8 mouse cellular contexts compared by ENCODE assay signal in the genomic region with DNA sequence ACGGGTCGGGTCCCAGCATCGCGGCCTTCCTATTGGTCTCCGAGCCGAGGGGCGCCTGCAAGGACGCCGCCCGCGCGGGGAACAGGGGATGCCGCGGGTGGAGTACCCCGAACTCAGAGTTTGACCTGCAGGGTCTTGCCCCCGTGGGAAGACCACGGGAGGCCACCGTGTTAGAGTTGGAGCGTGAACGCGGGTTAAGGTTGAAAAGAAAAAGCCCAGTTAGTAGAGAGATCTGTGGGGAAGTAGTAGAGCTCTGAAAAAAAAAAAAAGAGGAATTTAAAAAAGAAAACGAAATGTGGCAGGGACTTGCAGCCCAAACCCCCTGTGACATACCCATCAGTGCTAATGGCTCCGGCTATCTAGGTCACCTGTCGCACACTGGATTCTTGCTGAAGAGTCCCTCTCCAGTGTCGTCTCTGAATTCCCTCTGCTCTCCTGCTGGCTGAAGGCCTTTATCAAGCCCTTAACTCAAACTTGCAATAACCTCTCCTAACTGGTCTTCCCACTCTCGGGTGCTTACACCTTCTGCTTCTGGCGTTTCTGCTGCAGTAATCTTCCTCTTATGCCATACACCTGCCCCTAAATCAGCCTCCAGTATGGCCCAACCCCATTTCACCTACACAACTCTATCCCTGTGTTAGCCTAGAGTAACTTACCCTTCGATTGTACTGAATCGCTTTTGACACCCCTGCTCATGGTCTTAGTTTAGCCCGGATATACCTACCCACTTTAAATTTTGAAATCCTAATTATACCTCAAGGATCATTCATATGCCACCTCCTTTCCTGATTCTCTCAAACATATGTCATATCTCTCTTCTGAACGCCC. TPM values are rescaled to one million over a fixed set of nuclear protein-coding genes. Genes with fewer than 3 reads are reported as not detected.
DNase-seq lines count a peak whose midpoint lies in the region; ATAC-seq and TF ChIP-seq lines count a peak whose summit lies in the region.

No protein-coding gene starts in this region.

- H3K79me2 ChIP-seq in myocyte (ENCODE audit: control insufficient read depth, insufficient read depth): peaks cover 42% of the 10 kb centered on the region

- H3K9me3 ChIP-seq in intestine, embryonic 16.5 days (ENCODE audit: control insufficient read depth, low read length): no peaks in the 10 kb centered on the region

- H3K36me3 ChIP-seq in testis, adult 2 months (ENCODE audit: control insufficient read depth, insufficient read depth, low read length): no peaks in the 10 kb centered on the region
- peaks cover 3% of the 10 kb centered on the region; the same call in 1 of the 2 replicates for H3K36me3 ChIP-seq in intestine, embryonic 16.5 days (ENCODE audit: control insufficient read depth, insufficient read depth, low read length)
- H3K36me3 ChIP-seq in myocyte (ENCODE audit: control insufficient read depth, insufficient read depth): peaks cover 11% of the 10 kb centered on the region

- peak; percentile 7; the same call in 1 of the 2 replicates for ATAC-seq in cerebellum, adult (ENCODE audit: insufficient number of reproducible peaks, low FRiP score, low TSS enrichment)
- ATAC-seq in intestine, embryonic 16.5 days: peak; percentile 3; the same call in 1 of the 2 replicates

- peak overlapping the region; percentile 87 for H3K27ac ChIP-seq in testis, adult 2 months (ENCODE audit: control insufficient read depth, insufficient read depth, low read depth, low read length)
- H3K27ac ChIP-seq in intestine, embryonic 16.5 days (ENCODE audit: low read length): peak overlapping the region; percentile 83

- H3K4me1 ChIP-seq in testis, adult 2 months (ENCODE audit: control insufficient read depth, insufficient read depth, low read length): peaks cover 8% of the 10 kb centered on the region
- H3K4me1 ChIP-seq in intestine, embryonic 16.5 days (ENCODE audit: control insufficient read depth, insufficient read depth, low read length): peaks cover 26% of the 10 kb centered on the region

- DNase-seq in cerebellum, postnatal 25 days: no peak
- no peak for DNase-seq in testis, postnatal 14 days (ENCODE audit: low spot score)
- no peak for DNase-seq in left cerebral cortex, adult 8-10 months (ENCODE audit: low spot score in 2 of 2)
- DNase-seq in urinary bladder, postnatal 4 days (ENCODE audit: low spot score in 2 of 2): no peak

- H3K4me3 ChIP-seq in testis, adult 2 months (ENCODE audit: control insufficient read depth, low read depth, low read length): peak overlapping the region; percentile 95
- H3K4me3 ChIP-seq in intestine, embryonic 16.5 days (ENCODE audit: low read length): peak overlapping the region; percentile 98
- H3K4me3 ChIP-seq in myocyte: peak overlapping the region; percentile 54

- H3K9ac ChIP-seq in intestine, embryonic 16.5 days (ENCODE audit: low read depth, low read length): peak overlapping the region; percentile 62

- peak overlapping the region; percentile 89 for H3ac ChIP-seq in myocyte (ENCODE audit: control insufficient read depth, insufficient read length)

- 12% methylated on average over 31 of the region's 31 CpGs for WGBS in intestine, embryonic 16.5 days

- peak overlapping the region; percentile 53 for H3K4me2 ChIP-seq in intestine, embryonic 16.5 days (ENCODE audit: low read depth, low read length)
- peak overlapping the region; percentile 87 for H3K4me2 ChIP-seq in myocyte (ENCODE audit: low read depth)

- TF ChIP-seq CTCF in testis, adult 2 months (IDR thresholded peaks at IDR 0.05; ENCODE audit: control insufficient read depth, insufficient read depth, insufficient replicate concordance, low read depth, low read length): no peak

- no peak for TF ChIP-seq POLR2A in testis, adult 2 months (IDR thresholded peaks at IDR 0.05; ENCODE audit: control insufficient read depth, low read depth, low read length)
- no peak for TF ChIP-seq POLR2A in myocyte (IDR thresholded peaks at IDR 0.05; ENCODE audit: insufficient read length, low read depth)

- H3K27me3 ChIP-seq in testis, adult 2 months (ENCODE audit: control insufficient read depth, insufficient read depth, low read length): no peaks in the 10 kb centered on the region
- H3K27me3 ChIP-seq in intestine, embryonic 16.5 days (replicated peaks; ENCODE audit: control insufficient read depth, insufficient read depth, low read length): no peaks in the 10 kb centered on the region
- H3K27me3 ChIP-seq in myocyte (ENCODE audit: control insufficient read depth, insufficient read depth, insufficient read length): no peaks in the 10 kb centered on the region

TF ChIP-seq in myocyte, 11 proteins besides CTCF, POLR2A, EP300 and RAD21:
- TF ChIP-seq TCF12 (IDR thresholded peaks at IDR 0.05; ENCODE audit: insufficient read depth, poor library complexity, severe bottlenecking) (no peak), USF1 (IDR thresholded peaks at IDR 0.05; ENCODE audit: low read depth) (no peak), SRF (IDR thresholded peaks at IDR 0.05; ENCODE audit: control insufficient read depth, insufficient read length, low read depth) (no peak), MAX (IDR thresholded peaks at IDR 0.05; ENCODE audit: low read depth) (no peak), CEBPB (IDR thresholded peaks at IDR 0.05; ENCODE audit: insufficient read depth, poor library complexity, severe bottlenecking) (no peak)

RNA-seq across cellular contexts. Expression of a gene that starts 0.6 kb away (rescaled TPM):
- 59.9 and 67.3 TPM in 2 replicates for polyA plus RNA-seq in testis, adult 2 months (2012; rRNA removed)
- 86.6 and 87.7 TPM in 2 replicates for polyA plus RNA-seq in intestine, embryonic 16.5 days (2015; fragmentation: Nextera tagmentation; extraction: Ambion mirVana)
- 87.4 TPM for polyA plus RNA-seq in myocyte (2012; fragmentation: generic; extraction: Trizol)
- total RNA-seq in left cerebral cortex, adult 8-10 months (2022): 100 to 1,000 TPM; 129 to 171 (median 150) TPM
